Mouse (Mus musculus): ENCODE results near the gene Grsf1. TPM values are rescaled to one million over a fixed set of nuclear protein-coding genes. Genes with fewer than 3 reads are reported as not detected.

Gene Grsf1
- total RNA-seq (2023), result 10 to 100 TPM; 29.3 to 31.9 TPM

GRCm38 (mm10) chr5:88675443-88676387, at the start of gene Grsf1:
Gene Grsf1 (minus strand): TSS chr5:88676171.

GRCm38 (mm10) chr5:88720116-88721002, 44.4 kb upstream of the Grsf1 start, which contains the start of gene Mob1b:
Gene Mob1b (plus strand): TSS chr5:88720855.

Other genes starting within 250 kb of the Grsf1 start
- not detected for gene Ambn, start 220.2 kb downstream of the Grsf1 start, total RNA-seq (2023)
- gene Enam, start 188.2 kb downstream of the Grsf1 start, total RNA-seq (2023), result not detected
- gene Jchain, start 148.3 kb downstream of the Grsf1 start, total RNA-seq (2023), result 10 to 100 TPM; 20.4 to 56.6 TPM
- 10 to 100 TPM; 25.8 to 27.8 TPM for gene Utp3, start 121.7 kb downstream of the Grsf1 start, total RNA-seq (2023)
- gene Rufy3, start 111.1 kb downstream of the Grsf1 start, total RNA-seq (2023), result 1 to 10 TPM; 7.3 to 8.2 TPM
- 10 to 100 TPM; 15.9 to 21.1 TPM for gene Mob1b, start 44.7 kb upstream of the Grsf1 start, total RNA-seq (2023)
- gene Dck, start 88.8 kb upstream of the Grsf1 start, total RNA-seq (2023), result 10 to 100 TPM; 50.2 to 58.0 TPM
- gene Slc4a4, start 210.6 kb upstream of the Grsf1 start, total RNA-seq (2023), result under 1 TPM in 1 of 2 experiments, not detected in 1; 0.09 TPM